Mouse (Mus musculus) brain, embryonic 14.5 days (tissue): ENCODE results near the gene Pdik1l.

ENCODE experiments used
- CTCF ChIP-seq: fragments of 200-500 bp; IDR thresholded peaks from 2 replicates; pipeline ENCODE4 v1.5.1; 2012; ENCODE audit warnings: inconsistent platforms, mild to moderate bottlenecking, moderate library complexity, borderline replicate concordance; ENCODE audit not compliant: insufficient read depth, insufficient read length; ENCODE audit errors: extremely low read depth
- POLR2A ChIP-seq: fragments of 200-500 bp; IDR thresholded peaks from 2 replicates; pipeline ENCODE4 v1.6.1; 2012; ENCODE audit warnings: mild to moderate bottlenecking, inconsistent platforms, borderline replicate concordance; ENCODE audit not compliant: poor library complexity, insufficient read depth, insufficient read length, severe bottlenecking; ENCODE audit errors: extremely low read depth

DNA sequence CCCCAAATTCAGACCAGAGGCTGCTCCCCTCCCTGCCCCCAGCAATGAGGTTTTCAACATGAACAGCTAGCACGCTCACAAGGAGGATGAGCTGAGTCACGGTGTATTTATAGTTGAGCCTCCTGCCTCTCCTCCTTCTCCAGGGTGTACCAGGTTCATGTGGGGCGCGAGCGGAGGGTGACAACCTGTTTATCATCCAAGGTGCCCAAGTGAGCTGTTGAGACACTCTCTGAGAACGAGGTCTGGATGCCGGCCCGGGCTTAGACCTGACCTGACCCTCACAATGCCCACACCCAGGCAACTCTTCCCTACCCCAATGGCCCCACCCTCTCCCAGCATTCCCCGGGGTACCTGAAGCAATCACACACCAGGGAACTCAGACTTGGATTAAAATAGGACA is 12.6 kb upstream of the Pdik1l start:
- no peak for TF ChIP-seq CTCF
- TF ChIP-seq POLR2A = no peak
